16 mouse cellular contexts compared by ENCODE assay signal in genomic region chr3:116190727-116191126, GRCm38 (mm10).
A peak's percentile ranks its signal among the peaks of the same experiment; 100 is the strongest.
DNase-seq lines count a peak whose midpoint lies in the region; ATAC-seq and TF ChIP-seq lines count a peak whose summit lies in the region.
"Had no signal": no experiment of that assay in that cellular context is flagged by ENCODE, and none has a peak within 500 bp of the region (broad histone marks: within the 10 kb centered on the region; RNA-seq: fewer than 3 reads in every experiment).

No protein-coding gene starts in this region.

- H3K9ac ChIP-seq in heart, embryonic 12.5 days: no peak overlapping the region
- H3K9ac ChIP-seq in midbrain, postnatal 0 days (replicated peaks; ENCODE audit: low read length, poor library complexity, severe bottlenecking): no peak overlapping the region
- H3K9ac ChIP-seq in midbrain, embryonic 15.5 days: no peak overlapping the region
- H3K9ac ChIP-seq in liver, postnatal 0 days (replicated peaks): no peak overlapping the region
- H3K9ac ChIP-seq: forebrain, embryonic 13.5 days; heart, embryonic 13.5 days; hindbrain, embryonic 15.5 days; kidney, embryonic 15.5 days; limb, embryonic 12.5 days had no signal

- no peak for TF ChIP-seq EP300 in liver, postnatal 0 days (IDR thresholded peaks at IDR 0.05; ENCODE audit: low read depth)

- H3K4me2 ChIP-seq in heart, embryonic 12.5 days: no peak overlapping the region
- H3K4me2 ChIP-seq in midbrain, postnatal 0 days (ENCODE audit: low read depth, low read length, poor library complexity, severe bottlenecking): no peak overlapping the region
- H3K4me2 ChIP-seq in midbrain, embryonic 15.5 days: no peak overlapping the region
- no peak overlapping the region for H3K4me2 ChIP-seq in liver, postnatal 0 days (ENCODE audit: low read depth, low read length)
- H3K4me2 ChIP-seq: forebrain, embryonic 13.5 days; heart, embryonic 13.5 days; hindbrain, embryonic 15.5 days; kidney, embryonic 15.5 days; limb, embryonic 12.5 days had no signal

- no peak overlapping the region for H3K27ac ChIP-seq in heart, embryonic 12.5 days (ENCODE audit: poor library complexity, severe bottlenecking)
- no peak overlapping the region for H3K27ac ChIP-seq in midbrain, postnatal 0 days (ENCODE audit: low read depth, low read length)
- H3K27ac ChIP-seq in midbrain, embryonic 15.5 days: no peak overlapping the region
- H3K27ac ChIP-seq in liver, postnatal 0 days (ENCODE audit: low read depth): no peak overlapping the region
- H3K27ac ChIP-seq: forebrain, embryonic 13.5 days; heart, embryonic 13.5 days; hindbrain, embryonic 15.5 days; kidney, embryonic 15.5 days; limb, embryonic 12.5 days had no signal

- H3K27me3 ChIP-seq in heart, embryonic 12.5 days (replicated peaks): no peaks in the 10 kb centered on the region
- no peaks in the 10 kb centered on the region for H3K27me3 ChIP-seq in midbrain, postnatal 0 days (ENCODE audit: insufficient read depth, low read length)
- no peaks in the 10 kb centered on the region for H3K27me3 ChIP-seq in midbrain, embryonic 15.5 days (replicated peaks)
- H3K27me3 ChIP-seq in liver, postnatal 0 days (ENCODE audit: insufficient read depth, low read length): no peaks in the 10 kb centered on the region
- H3K27me3 ChIP-seq: forebrain, embryonic 13.5 days; heart, embryonic 13.5 days; hindbrain, embryonic 15.5 days; kidney, embryonic 15.5 days; limb, embryonic 12.5 days had no signal

- 57% methylated on average over 2 of the region's 2 CpGs for WGBS in heart, embryonic 12.5 days
- 62% methylated on average over 2 of the region's 2 CpGs for WGBS in midbrain, postnatal 0 days
- WGBS in midbrain, embryonic 15.5 days: 62% methylated on average over 2 of the region's 2 CpGs
- 53% methylated on average over 2 of the region's 2 CpGs for WGBS in liver, postnatal 0 days (ENCODE audit: insufficient replicate concordance)

- no peaks in the 10 kb centered on the region for H3K36me3 ChIP-seq in heart, embryonic 12.5 days
- H3K36me3 ChIP-seq in midbrain, postnatal 0 days (ENCODE audit: insufficient read depth, low read length): no peaks in the 10 kb centered on the region
- no peaks in the 10 kb centered on the region for H3K36me3 ChIP-seq in midbrain, embryonic 15.5 days (replicated peaks)
- H3K36me3 ChIP-seq in liver, postnatal 0 days (replicated peaks; ENCODE audit: insufficient read depth, low read length): no peaks in the 10 kb centered on the region
- H3K36me3 ChIP-seq: heart, embryonic 13.5 days; hindbrain, embryonic 15.5 days; kidney, embryonic 15.5 days; limb, embryonic 12.5 days had no signal

- TF ChIP-seq CTCF in midbrain, postnatal 0 days (IDR thresholded peaks at IDR 0.05): no peak
- TF ChIP-seq CTCF in liver, postnatal 0 days (IDR thresholded peaks at IDR 0.05; ENCODE audit: low read depth): no peak

- H3K4me3 ChIP-seq in heart, embryonic 12.5 days: no peak overlapping the region
- H3K4me3 ChIP-seq in midbrain, postnatal 0 days (ENCODE audit: low read depth, low read length): no peak overlapping the region
- no peak overlapping the region for H3K4me3 ChIP-seq in midbrain, embryonic 15.5 days
- no peak overlapping the region for H3K4me3 ChIP-seq in liver, postnatal 0 days (ENCODE audit: low read depth, low read length)
- H3K4me3 ChIP-seq: forebrain, embryonic 13.5 days; heart, embryonic 13.5 days; hindbrain, embryonic 15.5 days; kidney, embryonic 15.5 days; limb, embryonic 12.5 days had no signal

- H3K4me1 ChIP-seq in heart, embryonic 12.5 days (replicated peaks): no peaks in the 10 kb centered on the region
- H3K4me1 ChIP-seq in midbrain, postnatal 0 days (ENCODE audit: insufficient read depth, low read length): no peaks in the 10 kb centered on the region
- H3K4me1 ChIP-seq in midbrain, embryonic 15.5 days: no peaks in the 10 kb centered on the region
- H3K4me1 ChIP-seq in liver, postnatal 0 days (ENCODE audit: insufficient read depth): no peaks in the 10 kb centered on the region
- H3K4me1 ChIP-seq: forebrain, embryonic 13.5 days; heart, embryonic 13.5 days; hindbrain, embryonic 15.5 days; kidney, embryonic 15.5 days; limb, embryonic 12.5 days had no signal

- DNase-seq in cerebellum, adult 9-10 months: peak; percentile 5
- DNase-seq in cerebellum, adult 18-20 months: no peak
- DNase-seq in heart, adult 18-20 months: peak; percentile 64 to 65
- peak; percentile 42 for DNase-seq in midbrain, postnatal 0 days (ENCODE audit: low spot score)
- peak; percentile 49 for DNase-seq in lung, postnatal 36 days
- no peak for DNase-seq in liver, postnatal 0 days
- DNase-seq: cerebellum, adult 8-10 months; layer of hippocampus, adult 9-11 months had no signal

- no peaks in the 10 kb centered on the region for H3K9me3 ChIP-seq in heart, embryonic 12.5 days (replicated peaks)
- H3K9me3 ChIP-seq in midbrain, postnatal 0 days (ENCODE audit: low read length): no peaks in the 10 kb centered on the region
- no peaks in the 10 kb centered on the region for H3K9me3 ChIP-seq in midbrain, embryonic 15.5 days
- H3K9me3 ChIP-seq in liver, postnatal 0 days (ENCODE audit: low read length): no peaks in the 10 kb centered on the region
- H3K9me3 ChIP-seq: forebrain, embryonic 13.5 days; heart, embryonic 13.5 days; hindbrain, embryonic 15.5 days; kidney, embryonic 15.5 days; limb, embryonic 12.5 days had no signal

- ATAC-seq in heart, embryonic 12.5 days (ENCODE audit: insufficient number of reproducible peaks, low FRiP score): no peak
- no peak for ATAC-seq in midbrain, postnatal 0 days (ENCODE audit: low FRiP score)
- ATAC-seq in midbrain, embryonic 15.5 days (replicated peaks): no peak
- no peak for ATAC-seq in liver, postnatal 0 days
- ATAC-seq: forebrain, embryonic 13.5 days; midbrain, embryonic 16.5 days had no signal

Comparison
In these comparisons a context has a peak if more than half of its experiments do, and no peak if none do; other contexts are left out.
1. DNase-seq: peak in cerebellum, adult 9-10 months (single experiment), heart, adult 18-20 months (2 of 2), midbrain, postnatal 0 days (single experiment) and lung, postnatal 36 days (single experiment); none in cerebellum, adult 18-20 months (0 of 2) and liver, postnatal 0 days (single experiment).